Mouse (Mus musculus): ENCODE data around the gene Pim2. TPM values are rescaled to one million over a fixed set of nuclear protein-coding genes. Genes with fewer than 3 reads are reported as not detected.
A peak's percentile ranks its signal among the peaks of the same experiment; 100 is the strongest.

Pim2 gene
- polyA plus RNA-seq, 1 experiment: 13.6 TPM

DNA sequence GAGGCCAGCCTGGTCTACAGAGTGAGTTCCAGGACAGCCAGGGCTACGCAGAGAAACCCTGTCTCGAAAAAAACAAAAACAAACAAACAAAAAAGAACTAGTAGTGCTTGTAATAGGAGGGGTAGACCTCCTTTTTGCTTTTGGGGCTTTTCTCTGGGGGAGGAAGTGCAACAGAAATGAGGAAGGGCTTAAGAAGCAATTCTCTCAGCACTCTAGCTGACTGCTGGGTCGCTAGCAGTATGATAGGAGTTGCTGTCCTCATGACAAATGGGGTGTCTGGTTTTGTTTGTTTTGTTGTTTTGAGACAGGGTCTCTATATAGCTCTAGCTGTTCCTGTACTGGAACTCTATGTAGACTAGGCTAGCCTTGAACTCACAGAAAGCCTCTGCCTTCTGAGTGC, 13.5 kb upstream of the Pim2 start:
- WGBS: 62% methylated on average over 3 of the region's 3 CpGs
- Histone ChIP-seq H3K4me3 (replicated peaks; ENCODE audit: extremely low read depth, low read depth, low read length) (no peak overlapping the region), H3K4me1 (ENCODE audit: control insufficient read depth, insufficient read depth, low read length) (peaks cover 4% of the 10 kb centered on the region)
- TF ChIP-seq CTCF (IDR thresholded peaks at IDR 0.05; ENCODE audit: insufficient read depth, low read length): no peak
- TF ChIP-seq POLR2A (IDR thresholded peaks at IDR 0.05; ENCODE audit: borderline replicate concordance, extremely low read depth, low read depth, low read length): no peak
- no peak for DNase-seq

DNA sequence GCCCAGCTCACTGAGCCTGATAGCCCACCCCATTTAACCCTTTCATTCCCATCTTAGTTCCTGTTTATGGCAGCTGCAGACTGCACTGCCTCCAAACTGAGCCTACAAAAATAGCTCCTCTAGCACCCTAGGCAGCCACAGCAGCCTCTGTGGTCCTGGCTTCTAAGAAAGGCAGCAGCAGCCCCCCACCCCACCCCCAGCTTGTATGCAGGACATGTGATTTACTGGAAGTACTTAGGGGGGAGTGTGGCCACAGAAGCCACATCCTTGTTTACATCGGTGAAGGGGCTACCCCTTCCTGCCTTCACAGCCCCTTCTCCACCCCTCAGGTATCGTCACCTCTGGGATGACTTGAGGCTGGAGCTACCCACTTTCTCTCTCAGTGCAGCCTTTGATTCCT, 12.7 kb upstream of the Pim2 start:
- no peak for DNase-seq
- 32% methylated on average over 2 of the region's 2 CpGs for WGBS
- no peak overlapping the region for H3K4me3 ChIP-seq (replicated peaks; ENCODE audit: extremely low read depth, low read depth, low read length)
- H3K4me1 ChIP-seq (ENCODE audit: control insufficient read depth, insufficient read depth, low read length): peaks cover 4% of the 10 kb centered on the region
- TF ChIP-seq CTCF (IDR thresholded peaks at IDR 0.05; ENCODE audit: insufficient read depth, low read length) (no peak), POLR2A (IDR thresholded peaks at IDR 0.05; ENCODE audit: borderline replicate concordance, extremely low read depth, low read depth, low read length) (no peak)

DNA sequence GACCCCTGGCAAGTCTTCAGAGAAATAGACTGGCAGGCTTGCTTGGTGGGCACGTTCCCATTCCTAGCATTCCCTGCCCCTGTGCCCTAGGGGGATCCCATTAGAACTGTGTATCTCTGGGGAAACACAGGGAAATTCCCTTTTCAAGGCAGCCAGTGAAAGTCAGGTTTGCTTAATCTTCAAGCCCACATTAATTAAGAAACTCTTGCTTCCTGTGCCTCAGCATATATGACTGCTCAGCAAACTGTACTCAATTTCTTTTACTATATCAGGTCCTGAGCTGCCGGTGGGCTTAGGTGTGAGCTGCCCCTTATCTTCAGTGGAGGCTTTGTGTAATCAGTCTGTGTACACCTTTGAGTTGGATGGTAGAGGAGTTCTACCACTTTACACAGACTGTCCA, 12.3 kb upstream of the Pim2 start:
- 51% methylated on average over 2 of the region's 2 CpGs for WGBS
- peaks cover 4% of the 10 kb centered on the region for H3K4me1 ChIP-seq (ENCODE audit: control insufficient read depth, insufficient read depth, low read length)
- DNase-seq: no peak
- H3K4me3 ChIP-seq (replicated peaks; ENCODE audit: extremely low read depth, low read depth, low read length): no peak overlapping the region
- no peak for TF ChIP-seq POLR2A (IDR thresholded peaks at IDR 0.05; ENCODE audit: borderline replicate concordance, extremely low read depth, low read depth, low read length)
- TF ChIP-seq CTCF (IDR thresholded peaks at IDR 0.05; ENCODE audit: insufficient read depth, low read length): no peak

DNA sequence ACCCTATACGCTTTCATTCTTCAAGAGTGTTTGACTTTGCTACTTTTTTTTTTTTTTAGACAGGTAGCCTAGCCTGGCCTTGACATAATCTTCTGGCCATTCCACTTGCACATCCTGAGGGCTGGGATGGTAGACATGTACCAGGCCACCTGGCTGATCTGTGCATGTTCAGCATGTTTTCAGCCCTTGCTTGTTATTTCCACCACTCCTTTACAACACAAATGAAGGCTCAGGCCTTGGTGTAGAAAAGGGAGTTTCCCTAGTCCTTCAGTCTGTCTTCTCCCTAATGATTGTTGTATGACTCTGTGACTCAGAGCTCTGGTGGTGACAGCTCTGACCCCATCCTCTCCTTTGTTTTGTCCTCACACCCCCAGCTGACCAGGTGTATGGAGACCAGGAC, 10.9 kb upstream of the Pim2 start:
- no peak for DNase-seq
- WGBS: 76% methylated on average over 1 of the region's 1 CpGs
- Histone ChIP-seq H3K4me1 (ENCODE audit: control insufficient read depth, insufficient read depth, low read length) (peaks cover 4% of the 10 kb centered on the region), H3K4me3 (replicated peaks; ENCODE audit: extremely low read depth, low read depth, low read length) (no peak overlapping the region)
- TF ChIP-seq POLR2A (IDR thresholded peaks at IDR 0.05; ENCODE audit: borderline replicate concordance, extremely low read depth, low read depth, low read length) (no peak), CTCF (IDR thresholded peaks at IDR 0.05; ENCODE audit: insufficient read depth, low read length) (no peak)

DNA sequence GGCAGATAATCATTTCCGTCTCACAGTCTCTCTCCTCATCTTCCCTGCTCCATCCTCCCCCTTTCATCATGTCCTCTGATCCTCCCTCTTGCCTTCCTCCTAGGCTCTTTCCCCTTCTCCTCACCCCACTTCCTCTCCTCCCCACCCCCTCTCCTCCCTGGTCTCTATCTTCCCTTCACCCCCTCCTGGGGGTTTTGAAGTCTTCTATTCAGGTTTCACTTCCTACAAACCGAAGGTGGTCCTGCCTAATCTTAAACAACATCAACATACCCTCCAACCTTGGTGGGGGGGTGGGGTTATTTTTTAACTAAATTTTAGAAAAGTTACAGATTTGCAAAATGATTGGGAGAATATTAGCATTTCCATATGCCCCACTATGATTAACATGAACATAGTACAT, 9.6 kb upstream of the Pim2 start:
- H3K4me3 ChIP-seq (replicated peaks; ENCODE audit: extremely low read depth, low read depth, low read length): no peak overlapping the region
- H3K4me1 ChIP-seq (ENCODE audit: control insufficient read depth, insufficient read depth, low read length): peaks cover 4% of the 10 kb centered on the region
- no peak for DNase-seq
- no peak for TF ChIP-seq CTCF (IDR thresholded peaks at IDR 0.05; ENCODE audit: insufficient read depth, low read length)
- no peak for TF ChIP-seq POLR2A (IDR thresholded peaks at IDR 0.05; ENCODE audit: borderline replicate concordance, extremely low read depth, low read depth, low read length)
- 43% methylated on average over 2 of the region's 2 CpGs for WGBS

DNA sequence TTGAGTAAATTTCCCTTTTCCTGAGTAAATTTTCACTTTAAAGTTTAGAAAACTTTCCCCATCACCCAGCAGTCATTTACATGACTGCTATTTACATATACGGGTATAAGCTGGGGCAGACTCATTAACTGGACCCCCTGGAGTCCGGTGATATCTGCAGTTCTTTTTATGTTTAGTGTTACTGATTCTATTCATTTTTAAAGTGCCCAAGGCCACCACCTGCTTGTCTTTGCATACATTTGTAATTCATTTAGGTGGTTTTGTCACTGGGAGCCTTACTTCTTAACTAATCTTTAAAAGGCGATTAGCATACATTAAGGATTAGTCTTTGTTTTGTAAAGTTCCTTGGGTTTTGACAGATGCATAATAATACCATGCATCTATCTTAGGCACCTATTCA, 8.2 kb upstream of the Pim2 start:
- 51% methylated on average over 3 of the region's 3 CpGs for WGBS
- no peak overlapping the region for H3K4me3 ChIP-seq (replicated peaks; ENCODE audit: extremely low read depth, low read depth, low read length)
- no peak for DNase-seq
- TF ChIP-seq CTCF (IDR thresholded peaks at IDR 0.05; ENCODE audit: insufficient read depth, low read length): no peak
- no peak for TF ChIP-seq POLR2A (IDR thresholded peaks at IDR 0.05; ENCODE audit: borderline replicate concordance, extremely low read depth, low read depth, low read length)
- peaks cover 4% of the 10 kb centered on the region for H3K4me1 ChIP-seq (ENCODE audit: control insufficient read depth, insufficient read depth, low read length)

DNA sequence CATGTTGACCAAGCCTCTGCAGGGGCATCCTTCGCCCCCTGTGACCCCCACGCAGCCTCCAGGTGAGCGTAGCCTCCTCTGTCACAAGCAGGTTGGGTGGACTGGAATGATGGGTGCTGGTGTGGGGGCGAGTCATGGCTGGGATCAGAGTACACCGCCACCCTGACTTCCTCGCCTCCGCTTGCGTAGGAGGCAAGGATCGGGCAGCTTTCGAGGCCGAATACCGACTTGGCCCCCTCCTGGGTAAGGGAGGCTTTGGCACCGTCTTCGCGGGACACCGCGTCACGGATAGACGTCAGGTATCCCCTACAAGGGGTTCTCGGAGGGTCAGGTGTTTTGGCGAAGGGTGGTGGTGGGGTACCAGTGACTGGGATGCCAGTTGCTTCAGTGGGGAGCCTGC, 433 bp downstream of the Pim2 start:
- DNase-seq: peak; percentile 8
- no peak for TF ChIP-seq CTCF (IDR thresholded peaks at IDR 0.05; ENCODE audit: insufficient read depth, low read length)
- TF ChIP-seq POLR2A (IDR thresholded peaks at IDR 0.05; ENCODE audit: borderline replicate concordance, extremely low read depth, low read depth, low read length): no peak
- 38% methylated on average over 21 of the region's 21 CpGs for WGBS
- H3K4me1 ChIP-seq (ENCODE audit: control insufficient read depth, insufficient read depth, low read length): peaks cover 2% of the 10 kb centered on the region
- peak overlapping the region; percentile 63 for H3K4me3 ChIP-seq (replicated peaks; ENCODE audit: extremely low read depth, low read depth, low read length)

DNA sequence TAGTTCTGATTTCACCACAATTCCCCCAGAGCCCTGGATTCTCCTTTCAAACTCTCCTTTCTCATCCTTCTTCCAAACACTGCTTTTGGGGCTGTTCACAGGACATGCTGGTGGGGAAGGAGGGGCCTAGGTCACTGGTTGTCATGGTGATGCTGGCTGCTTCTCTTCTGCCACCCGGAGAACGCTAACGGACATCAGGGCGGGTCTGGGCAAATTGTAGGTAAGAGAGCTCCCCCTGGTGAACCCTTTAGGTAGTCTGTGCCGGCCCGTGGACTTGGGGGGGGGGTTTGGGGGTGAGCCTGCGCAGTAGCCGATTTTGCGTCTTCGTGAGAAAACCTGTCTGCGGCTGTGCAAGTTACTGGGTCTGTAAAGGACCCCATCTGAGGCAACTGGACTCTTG, 1.8 kb downstream of the Pim2 start:
- peaks cover 2% of the 10 kb centered on the region for H3K4me1 ChIP-seq (ENCODE audit: control insufficient read depth, insufficient read depth, low read length)
- peak; percentile 32 for TF ChIP-seq CTCF (IDR thresholded peaks at IDR 0.05; ENCODE audit: insufficient read depth, low read length)
- TF ChIP-seq POLR2A (IDR thresholded peaks at IDR 0.05; ENCODE audit: borderline replicate concordance, extremely low read depth, low read depth, low read length): no peak
- 21% methylated on average over 11 of the region's 11 CpGs for WGBS
- peak; percentile 25 for DNase-seq
- peak overlapping the region; percentile 16 for H3K4me3 ChIP-seq (replicated peaks; ENCODE audit: extremely low read depth, low read depth, low read length)

DNA sequence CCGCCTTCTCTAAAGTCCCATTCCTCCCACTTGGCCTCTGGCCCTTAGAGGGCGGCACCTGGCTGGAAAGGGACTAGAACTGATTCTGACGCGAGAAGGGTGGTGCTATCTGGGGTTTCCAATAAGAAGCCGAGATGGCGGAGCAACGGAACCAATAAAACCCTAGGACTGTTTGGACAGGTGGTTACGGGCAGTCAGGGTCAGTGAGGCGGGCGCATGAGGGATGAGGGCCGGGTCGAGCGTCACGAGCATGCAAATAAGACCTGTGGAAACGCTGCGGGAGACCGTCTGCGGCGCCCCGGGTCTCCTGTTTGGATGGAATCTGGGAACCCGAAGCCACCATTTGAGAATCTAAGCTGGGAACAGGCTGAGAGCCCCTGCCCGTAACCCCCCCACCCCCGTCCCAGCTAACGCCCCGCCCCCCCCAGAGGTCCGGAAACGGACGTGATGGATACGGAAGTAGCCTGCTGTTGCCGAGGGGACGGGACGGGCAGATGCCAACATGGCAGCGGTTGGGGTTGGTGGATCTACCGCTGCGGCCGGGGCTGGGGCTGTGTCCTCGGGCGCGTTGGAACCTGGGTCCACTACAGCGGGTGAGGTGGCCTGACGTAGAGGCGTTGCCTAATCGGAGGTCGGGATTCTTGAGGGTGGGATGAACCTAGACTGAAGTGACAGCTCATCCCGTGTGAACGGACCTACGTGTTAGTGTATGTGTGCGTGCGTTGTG, 5.9 kb downstream of the Pim2 start, which contains the start of gene Slc35a2:
Slc35a2 (plus strand) TSS at position 188 of the 727 bp plus-strand sequence.
- TF ChIP-seq POLR2A (IDR thresholded peaks at IDR 0.05; ENCODE audit: borderline replicate concordance, extremely low read depth, low read depth, low read length) (peak; percentile 54; the same call in 1 of the 2 replicates), CTCF (IDR thresholded peaks at IDR 0.05; ENCODE audit: insufficient read depth, low read length) (no peak)
- Histone ChIP-seq H3K4me3 (replicated peaks; ENCODE audit: extremely low read depth, low read depth, low read length) (peak within 1 kb of the TSS; percentile 75), H3K4me1 (ENCODE audit: control insufficient read depth, insufficient read depth, low read length) (peaks cover 2% of the 10 kb centered on the region)
- 21% methylated on average over 47 of the region's 49 CpGs for WGBS
- DNase-seq: peak; percentile 75

DNA sequence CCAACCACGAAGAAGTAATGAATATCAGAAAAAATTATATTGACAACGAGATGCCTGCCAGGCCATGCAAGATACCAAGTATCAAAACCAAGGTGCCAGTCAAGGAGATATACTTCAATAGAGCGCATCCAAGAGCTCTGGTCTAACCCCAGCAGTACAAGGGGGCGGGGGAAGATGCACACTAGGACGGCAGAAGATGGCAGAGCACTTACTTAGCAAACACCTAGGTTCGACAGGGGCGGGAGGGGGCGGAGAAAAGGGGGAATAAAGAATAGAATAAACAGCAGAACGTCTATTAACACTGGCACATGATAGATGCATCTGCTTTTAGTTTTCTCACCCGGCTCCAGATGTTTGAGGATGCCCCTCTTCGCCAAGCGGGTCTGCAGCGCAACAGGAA, 20.1 kb downstream of the Pim2 start:
- no peaks in the 10 kb centered on the region; the same call in 1 of the 2 replicates for H3K4me1 ChIP-seq (ENCODE audit: control insufficient read depth, insufficient read depth, low read length)
- TF ChIP-seq CTCF (IDR thresholded peaks at IDR 0.05; ENCODE audit: insufficient read depth, low read length): no peak
- no peak for TF ChIP-seq POLR2A (IDR thresholded peaks at IDR 0.05; ENCODE audit: borderline replicate concordance, extremely low read depth, low read depth, low read length)
- DNase-seq: no peak
- peak overlapping the region; percentile 77 for H3K4me3 ChIP-seq (replicated peaks; ENCODE audit: extremely low read depth, low read depth, low read length)
- 27% methylated on average over 13 of the region's 13 CpGs for WGBS
